Mouse (Mus musculus): ENCODE measurements around the gene Gamt. TPM values are rescaled to one million over a fixed set of nuclear protein-coding genes. Genes with fewer than 3 reads are reported as not detected.
A peak's percentile ranks its signal among the peaks of the same experiment; 100 is the strongest.
"Not testable (repeated sequence)": the region's sequence is repeated elsewhere in the genome, so short reads cannot be mapped to it uniquely, and the experiment has no call there.

Gene Gamt
- polyA plus RNA-seq, 1 experiment from 2014 or later = 33.6 TPM

DNA sequence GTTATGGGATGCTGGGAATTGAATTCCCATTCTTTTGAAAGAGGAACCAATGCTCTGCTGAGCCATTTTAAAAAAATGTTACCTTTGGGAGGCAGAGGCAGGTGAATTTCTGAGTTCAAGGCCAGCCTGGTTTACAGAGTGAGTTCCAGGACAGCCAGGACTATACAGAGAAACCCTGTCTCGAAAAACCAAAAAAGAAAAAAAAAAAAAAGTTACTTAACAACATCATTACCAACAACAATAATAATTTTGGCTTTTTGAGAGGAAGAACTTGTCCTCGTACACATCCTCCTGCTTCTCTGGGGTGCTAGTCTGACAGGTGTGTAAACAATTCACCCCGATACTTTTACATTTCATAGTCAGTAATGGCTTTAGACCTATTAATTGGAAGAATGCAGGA, 12.4 kb downstream of the Gamt start:
- not testable (repeated sequence) for H3K9ac ChIP-seq (ENCODE audit: low read depth, low read length); H3K9me3 ChIP-seq (ENCODE audit: control insufficient read depth, low read length); H3K27me3 ChIP-seq (ENCODE audit: control insufficient read depth, insufficient read depth, low read length); ATAC-seq (ENCODE audit: low FRiP score, low TSS enrichment); H3K4me1 ChIP-seq (ENCODE audit: control insufficient read depth, insufficient read depth, low read length); H3K27ac ChIP-seq (ENCODE audit: low read depth, low read length)
- 44% methylated on average over 3 of the region's 3 CpGs for WGBS
- H3K36me3 ChIP-seq (ENCODE audit: control insufficient read depth, insufficient read depth, low read length) = peaks cover 18% of the 10 kb centered on the region
- H3K4me3 ChIP-seq (ENCODE audit: low read length) = peak overlapping the region; percentile 60
- H3K4me2 ChIP-seq (replicated peaks; ENCODE audit: low read depth, low read length) = peak overlapping the region; percentile 46

DNA sequence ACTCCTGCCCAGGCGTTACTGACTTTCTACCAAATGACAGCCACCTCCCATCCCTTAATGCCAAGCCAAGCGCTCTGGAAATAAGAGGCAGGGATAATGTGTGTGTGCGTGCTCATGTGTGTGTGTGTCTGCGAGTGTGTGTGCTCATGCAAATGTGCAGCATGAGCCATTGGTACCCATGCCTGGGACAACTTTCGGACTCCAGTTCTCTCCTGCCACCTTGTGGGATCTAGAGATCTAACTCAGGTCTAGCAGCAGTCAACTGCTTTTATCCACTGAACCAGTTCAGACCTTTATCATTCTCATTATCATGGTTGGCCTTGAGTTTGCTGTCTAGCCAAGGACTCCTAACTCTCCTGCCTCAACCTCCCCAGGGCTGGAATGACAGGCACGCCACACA, 13.0 kb downstream of the Gamt start:
- Histone ChIP-seq H3K4me3 (ENCODE audit: low read length) (no peak overlapping the region), H3K9ac (ENCODE audit: low read depth, low read length) (no peak overlapping the region), H3K27ac (ENCODE audit: low read depth, low read length) (no peak overlapping the region), H3K4me1 (ENCODE audit: control insufficient read depth, insufficient read depth, low read length) (peaks cover 10% of the 10 kb centered on the region; the same call in 1 of the 2 replicates), H3K36me3 (ENCODE audit: control insufficient read depth, insufficient read depth, low read length) (peaks cover 22% of the 10 kb centered on the region), H3K27me3 (ENCODE audit: control insufficient read depth, insufficient read depth, low read length) (no peaks in the 10 kb centered on the region), H3K9me3 (ENCODE audit: control insufficient read depth, low read length) (no peaks in the 10 kb centered on the region), H3K4me2 (replicated peaks; ENCODE audit: low read depth, low read length) (no peak overlapping the region)
- no peak for ATAC-seq (ENCODE audit: low FRiP score, low TSS enrichment)
- WGBS = 37% methylated on average over 6 of the region's 6 CpGs

DNA sequence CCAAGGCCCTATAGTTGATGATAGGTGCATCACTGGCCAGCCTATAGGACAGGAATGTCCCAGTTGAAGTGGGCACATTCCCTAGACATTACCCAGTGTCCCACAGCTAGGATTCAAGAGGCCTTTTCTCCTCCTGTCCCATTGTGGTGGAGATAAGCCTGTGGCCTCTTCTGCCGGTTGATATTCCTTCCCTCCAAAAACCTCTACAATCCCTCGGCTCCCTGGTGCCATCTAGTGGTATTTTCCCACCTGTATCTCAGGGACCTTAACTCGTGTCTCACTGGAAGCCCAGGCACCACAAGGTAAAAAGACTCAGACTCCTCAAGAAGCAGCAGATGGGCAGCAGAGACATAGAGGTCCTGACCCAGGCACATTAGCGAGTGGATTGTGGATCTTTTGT, 15.2 kb downstream of the Gamt start:
- H3K4me1 ChIP-seq (ENCODE audit: control insufficient read depth, insufficient read depth, low read length) = peaks cover 10% of the 10 kb centered on the region; the same call in 1 of the 2 replicates
- peak overlapping the region; percentile 51; the same call in 1 of the 2 replicates for H3K27ac ChIP-seq (ENCODE audit: low read depth, low read length)
- WGBS = 6% methylated on average over 4 of the region's 4 CpGs
- no peaks in the 10 kb centered on the region for H3K27me3 ChIP-seq (ENCODE audit: control insufficient read depth, insufficient read depth, low read length)
- H3K4me3 ChIP-seq (ENCODE audit: low read length) = no peak overlapping the region
- H3K36me3 ChIP-seq (ENCODE audit: control insufficient read depth, insufficient read depth, low read length) = peaks cover 40% of the 10 kb centered on the region
- H3K9ac ChIP-seq (ENCODE audit: low read depth, low read length) = peak overlapping the region; percentile 28; the same call in 1 of the 2 replicates
- no peaks in the 10 kb centered on the region for H3K9me3 ChIP-seq (ENCODE audit: control insufficient read depth, low read length)
- 0 out of 2 replicates have a peak, but pooled peaks have one; percentile 5 for ATAC-seq (ENCODE audit: low FRiP score, low TSS enrichment)
- no peak overlapping the region for H3K4me2 ChIP-seq (replicated peaks; ENCODE audit: low read depth, low read length)

DNA sequence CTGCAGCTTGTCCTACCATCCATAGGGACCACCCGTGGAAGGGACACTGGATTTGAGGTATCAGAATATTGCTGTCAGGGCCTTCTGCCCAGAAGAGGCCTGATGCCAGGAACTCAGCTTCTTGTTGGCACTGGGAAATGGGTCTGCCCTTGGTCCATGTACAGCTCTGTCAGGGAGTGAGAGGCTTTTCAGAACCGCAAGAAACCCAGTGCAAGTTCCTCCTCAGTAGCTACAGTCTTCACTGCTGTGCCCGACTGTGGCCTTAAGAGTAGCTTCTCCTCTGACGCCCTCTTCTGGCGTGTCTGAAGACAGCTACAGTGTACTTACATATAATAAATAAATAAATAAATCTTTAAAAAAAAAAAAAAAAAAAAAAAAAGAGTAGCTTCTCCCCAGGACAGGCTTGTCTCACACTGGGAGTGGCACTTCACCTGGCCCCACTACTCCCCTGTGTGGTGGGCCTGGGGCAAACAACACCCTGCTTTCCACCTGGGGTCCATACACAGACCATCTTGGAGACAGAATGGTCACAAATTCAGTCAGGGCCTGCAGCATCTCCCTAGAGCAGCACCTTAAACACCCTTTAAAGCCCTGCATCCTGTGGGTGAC, 15.9 kb downstream of the Gamt start:
- ATAC-seq (ENCODE audit: low FRiP score, low TSS enrichment) = no peak
- 43% methylated on average over 5 of the region's 5 CpGs for WGBS
- no peak overlapping the region for H3K4me3 ChIP-seq (ENCODE audit: low read length)
- H3K4me1 ChIP-seq (ENCODE audit: control insufficient read depth, insufficient read depth, low read length) = peaks cover 4% of the 10 kb centered on the region; the same call in 1 of the 2 replicates
- peaks cover 47% of the 10 kb centered on the region for H3K36me3 ChIP-seq (ENCODE audit: control insufficient read depth, insufficient read depth, low read length)
- peak overlapping the region; percentile 51; the same call in 1 of the 2 replicates for H3K27ac ChIP-seq (ENCODE audit: low read depth, low read length)
- H3K4me2 ChIP-seq (replicated peaks; ENCODE audit: low read depth, low read length) = no peak overlapping the region
- H3K9ac ChIP-seq (ENCODE audit: low read depth, low read length) = peak overlapping the region; percentile 28; the same call in 1 of the 2 replicates
- no peaks in the 10 kb centered on the region for H3K9me3 ChIP-seq (ENCODE audit: control insufficient read depth, low read length)
- H3K27me3 ChIP-seq (ENCODE audit: control insufficient read depth, insufficient read depth, low read length) = no peaks in the 10 kb centered on the region

DNA sequence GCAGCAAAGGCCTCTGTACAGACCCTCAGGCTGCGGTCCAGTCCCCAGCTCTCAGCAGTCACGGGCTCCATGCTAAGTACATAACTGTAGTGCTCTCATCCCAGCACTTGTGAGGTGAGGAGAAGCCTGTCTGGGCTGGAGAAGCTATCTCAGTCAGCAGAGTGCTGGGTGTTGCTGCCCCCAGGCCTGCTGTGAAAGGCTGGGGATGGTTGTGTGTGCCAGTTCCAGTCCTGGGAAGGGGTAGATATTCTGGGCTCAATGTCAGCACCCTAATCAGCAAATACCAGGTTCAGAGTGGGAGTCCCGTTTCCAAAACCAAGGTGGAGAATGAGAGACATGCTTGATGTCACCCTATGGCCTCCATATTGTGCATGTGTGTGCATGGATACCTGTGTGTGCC, 18.2 kb downstream of the Gamt start:
- H3K4me1 ChIP-seq (ENCODE audit: control insufficient read depth, insufficient read depth, low read length) = 0 out of 2 replicates have a peak, but pooled peaks cover 3% of the 10 kb centered on the region
- no peak for ATAC-seq (ENCODE audit: low FRiP score, low TSS enrichment)
- H3K9ac ChIP-seq (ENCODE audit: low read depth, low read length) = no peak overlapping the region
- peaks cover 70% of the 10 kb centered on the region for H3K36me3 ChIP-seq (ENCODE audit: control insufficient read depth, insufficient read depth, low read length)
- H3K27me3 ChIP-seq (ENCODE audit: control insufficient read depth, insufficient read depth, low read length) = no peaks in the 10 kb centered on the region
- WGBS = 90% methylated on average over 3 of the region's 3 CpGs
- H3K4me3 ChIP-seq (ENCODE audit: low read length) = no peak overlapping the region
- H3K9me3 ChIP-seq (ENCODE audit: control insufficient read depth, low read length) = no peaks in the 10 kb centered on the region
- no peak overlapping the region for H3K4me2 ChIP-seq (replicated peaks; ENCODE audit: low read depth, low read length)
- no peak overlapping the region for H3K27ac ChIP-seq (ENCODE audit: low read depth, low read length)

DNA sequence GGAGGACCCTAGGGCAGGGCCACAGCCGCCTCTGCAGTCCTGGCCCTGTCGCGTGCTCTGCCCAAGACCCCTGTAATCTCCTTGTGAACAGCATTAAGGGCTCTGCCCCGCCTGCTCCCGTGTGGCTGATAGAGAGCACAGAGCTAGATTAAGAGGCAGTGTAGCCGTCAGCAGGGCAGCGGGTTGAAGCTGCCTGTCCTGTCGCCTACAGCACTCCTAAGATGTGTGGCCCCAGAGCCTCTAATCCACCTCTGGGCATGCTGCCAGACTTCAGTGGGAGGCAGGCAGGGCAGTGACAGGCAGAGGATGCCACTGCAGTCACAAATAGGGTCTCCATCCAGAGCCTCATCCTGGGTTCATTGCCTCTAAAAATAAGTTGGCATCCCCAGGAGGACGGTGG, 18.7 kb downstream of the Gamt start:
- Histone ChIP-seq H3K4me2 (replicated peaks; ENCODE audit: low read depth, low read length) (no peak overlapping the region), H3K9ac (ENCODE audit: low read depth, low read length) (no peak overlapping the region), H3K27me3 (ENCODE audit: control insufficient read depth, insufficient read depth, low read length) (no peaks in the 10 kb centered on the region), H3K4me3 (ENCODE audit: low read length) (no peak overlapping the region), H3K27ac (ENCODE audit: low read depth, low read length) (no peak overlapping the region), H3K36me3 (ENCODE audit: control insufficient read depth, insufficient read depth, low read length) (peaks cover 75% of the 10 kb centered on the region), H3K9me3 (ENCODE audit: control insufficient read depth, low read length) (no peaks in the 10 kb centered on the region), H3K4me1 (ENCODE audit: control insufficient read depth, insufficient read depth, low read length) (0 out of 2 replicates have a peak, but pooled peaks cover 3% of the 10 kb centered on the region)
- 79% methylated on average over 9 of the region's 9 CpGs for WGBS
- ATAC-seq (ENCODE audit: low FRiP score, low TSS enrichment) = no peak

- Histone ChIP-seq H3K36me3 (ENCODE audit: control insufficient read depth, insufficient read depth, low read length) (peaks cover 97% of the 10 kb centered on the region), H3K27ac (ENCODE audit: low read depth, low read length) (no peak overlapping the region), H3K9me3 (ENCODE audit: control insufficient read depth, low read length) (no peaks in the 10 kb centered on the region), H3K9ac (ENCODE audit: low read depth, low read length) (no peak overlapping the region), H3K4me2 (replicated peaks; ENCODE audit: low read depth, low read length) (no peak overlapping the region), H3K27me3 (ENCODE audit: control insufficient read depth, insufficient read depth, low read length) (no peaks in the 10 kb centered on the region), H3K4me1 (ENCODE audit: control insufficient read depth, insufficient read depth, low read length) (no peaks in the 10 kb centered on the region), H3K4me3 (ENCODE audit: low read length) (no peak overlapping the region)
- 87% methylated on average over 6 of the region's 6 CpGs for WGBS
- no peak for ATAC-seq (ENCODE audit: low FRiP score, low TSS enrichment)
These were observed 21.0 kb downstream of the Gamt start for GRCm38 (mm10) chr10:80239791-80240190.

DNA sequence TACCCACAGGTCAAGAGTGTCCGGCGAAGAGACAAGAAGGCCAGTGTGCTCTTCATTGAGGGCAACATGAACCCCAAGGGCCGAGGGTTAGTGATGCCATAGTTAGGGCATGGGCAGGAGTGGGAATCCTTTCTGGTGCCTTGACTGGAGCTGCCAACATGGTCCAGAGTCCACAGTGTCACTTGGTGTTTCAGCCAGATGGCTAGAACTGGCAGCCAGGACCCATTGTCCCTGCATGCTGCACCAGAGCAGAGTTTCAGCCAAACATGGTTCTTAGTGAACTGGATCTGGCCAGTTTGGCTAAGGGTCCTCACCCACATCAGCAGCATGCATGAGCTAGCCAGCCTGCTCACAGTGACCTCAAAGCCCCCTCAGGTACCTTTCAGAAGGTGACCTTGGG, 22.5 kb downstream of the Gamt start:
- Histone ChIP-seq H3K9me3 (ENCODE audit: control insufficient read depth, low read length) (no peaks in the 10 kb centered on the region), H3K4me2 (replicated peaks; ENCODE audit: low read depth, low read length) (no peak overlapping the region), H3K4me1 (ENCODE audit: control insufficient read depth, insufficient read depth, low read length) (no peaks in the 10 kb centered on the region), H3K27me3 (ENCODE audit: control insufficient read depth, insufficient read depth, low read length) (no peaks in the 10 kb centered on the region), H3K27ac (ENCODE audit: low read depth, low read length) (no peak overlapping the region), H3K4me3 (ENCODE audit: low read length) (no peak overlapping the region), H3K36me3 (ENCODE audit: control insufficient read depth, insufficient read depth, low read length) (peaks cover 98% of the 10 kb centered on the region), H3K9ac (ENCODE audit: low read depth, low read length) (no peak overlapping the region)
- no peak for ATAC-seq (ENCODE audit: low FRiP score, low TSS enrichment)
- 87% methylated on average over 3 of the region's 3 CpGs for WGBS

DNA sequence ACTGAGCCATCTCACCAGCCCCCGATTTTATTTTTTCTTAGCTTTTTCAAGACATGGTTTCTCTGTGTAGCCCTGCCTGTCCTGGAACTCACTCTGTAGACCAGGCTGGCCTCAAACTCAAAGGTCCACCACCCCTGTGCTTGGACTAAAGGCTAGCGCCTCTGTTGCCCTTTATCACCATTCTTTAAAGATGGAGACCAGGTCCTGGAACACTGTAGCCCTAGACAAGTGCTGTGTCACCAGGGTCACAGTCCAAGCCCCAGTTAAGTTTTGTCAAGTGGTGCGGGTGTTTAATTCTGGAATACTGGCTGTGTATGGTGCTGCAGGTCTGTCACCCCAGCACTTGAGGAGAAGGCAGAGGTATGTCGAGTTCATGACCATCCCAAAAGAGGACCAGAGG, 23.8 kb downstream of the Gamt start:
- Histone ChIP-seq H3K9me3 (ENCODE audit: control insufficient read depth, low read length) (no peaks in the 10 kb centered on the region), H3K4me1 (ENCODE audit: control insufficient read depth, insufficient read depth, low read length) (peaks cover 4% of the 10 kb centered on the region; the same call in 1 of the 2 replicates), H3K4me2 (replicated peaks; ENCODE audit: low read depth, low read length) (no peak overlapping the region), H3K9ac (ENCODE audit: low read depth, low read length) (no peak overlapping the region), H3K36me3 (ENCODE audit: control insufficient read depth, insufficient read depth, low read length) (peaks cover 98% of the 10 kb centered on the region), H3K27ac (ENCODE audit: low read depth, low read length) (no peak overlapping the region), H3K27me3 (ENCODE audit: control insufficient read depth, insufficient read depth, low read length) (no peaks in the 10 kb centered on the region), H3K4me3 (ENCODE audit: low read length) (no peak overlapping the region)
- ATAC-seq (ENCODE audit: low FRiP score, low TSS enrichment) = no peak
- 94% methylated on average over 4 of the region's 4 CpGs for WGBS

Measured in kidney, embryonic 14.5 days (tissue).